Mouse (Mus musculus): ENCODE results near the gene Irf2bp2.
"Not testable (repeated sequence)": the region's sequence is repeated elsewhere in the genome, so short reads cannot be mapped to it uniquely, and the experiment has no call there.

Irf2bp2 gene

GRCm38 (mm10) chr8:126602641-126603040, 8.9 kb upstream of the Irf2bp2 start:
- no peak for DNase-seq (ENCODE audit: low spot score)

GRCm38 (mm10) chr8:126601325-126601724, 7.5 kb upstream of the Irf2bp2 start:
- DNase-seq (ENCODE audit: low spot score), result no peak

- no peak for DNase-seq (ENCODE audit: low spot score)
Measured at GRCm38 (mm10) chr8:126600816-126601243, 7.0 kb upstream of the Irf2bp2 start.

GRCm38 (mm10) chr8:126600388-126600787, 6.6 kb upstream of the Irf2bp2 start:
- DNase-seq (ENCODE audit: low spot score), result not testable (repeated sequence)

GRCm38 (mm10) chr8:126599297-126599696, 5.5 kb upstream of the Irf2bp2 start:
- no peak for DNase-seq (ENCODE audit: low spot score)

- DNase-seq (ENCODE audit: low spot score), result no peak
Measured at GRCm38 (mm10) chr8:126598218-126598617, 4.4 kb upstream of the Irf2bp2 start.

- DNase-seq (ENCODE audit: low spot score), result no peak
Measured at GRCm38 (mm10) chr8:126596721-126597120, 2.9 kb upstream of the Irf2bp2 start.

GRCm38 (mm10) chr8:126596097-126596634, 2.4 kb upstream of the Irf2bp2 start:
- peak; percentile 79 for DNase-seq (ENCODE audit: low spot score)

- peak; percentile 81 for DNase-seq (ENCODE audit: low spot score)
Measured at GRCm38 (mm10) chr8:126595204-126596061, 1.6 kb upstream of the Irf2bp2 start.

- peak; percentile 97 for DNase-seq (ENCODE audit: low spot score)
Measured at GRCm38 (mm10) chr8:126594481-126595000, 755 bp upstream of the Irf2bp2 start.

- peak; percentile 54 for DNase-seq (ENCODE audit: low spot score)
Measured at GRCm38 (mm10) chr8:126592771-126593571, 815 bp downstream of the Irf2bp2 start.

- peak; percentile 31 for DNase-seq (ENCODE audit: low spot score)
Measured at GRCm38 (mm10) chr8:126592381-126592770, 1.4 kb downstream of the Irf2bp2 start.

- DNase-seq (ENCODE audit: low spot score), result peak; percentile 45
Measured at GRCm38 (mm10) chr8:126591821-126592268, 1.9 kb downstream of the Irf2bp2 start.

- DNase-seq (ENCODE audit: low spot score), result peak; percentile 35
Measured at GRCm38 (mm10) chr8:126591141-126591820, 2.5 kb downstream of the Irf2bp2 start.

- no peak for DNase-seq (ENCODE audit: low spot score)
Measured at GRCm38 (mm10) chr8:126590599-126590998, 3.2 kb downstream of the Irf2bp2 start.

- peak; percentile 74 for DNase-seq (ENCODE audit: low spot score)
Measured at GRCm38 (mm10) chr8:126590024-126590529, 3.7 kb downstream of the Irf2bp2 start.

- no peak for DNase-seq (ENCODE audit: low spot score)
Measured at GRCm38 (mm10) chr8:126589507-126590023, 4.2 kb downstream of the Irf2bp2 start.

GRCm38 (mm10) chr8:126588636-126589506, 4.9 kb downstream of the Irf2bp2 start:
- DNase-seq (ENCODE audit: low spot score), result no peak

- no peak for DNase-seq (ENCODE audit: low spot score)
Measured at GRCm38 (mm10) chr8:126587836-126588503, 5.8 kb downstream of the Irf2bp2 start.
